Mouse (Mus musculus) lung, adult 2 months (tissue): ENCODE measurements around the gene Col4a2.

ENCODE experiments used
- CTCF ChIP-seq: fragments of 200-500 bp; IDR thresholded peaks from 2 replicates; pipeline ENCODE4 v1.5.1; 2011; ENCODE audit warnings: mild to moderate bottlenecking, low read length, control low read depth; ENCODE audit not compliant: insufficient read depth
- POLR2A ChIP-seq: fragments of 200-500 bp; IDR thresholded peaks from 2 replicates; pipeline ENCODE4 v1.6.1; 2011; ENCODE audit warnings: low read depth, mild to moderate bottlenecking, control low read depth, low read length, borderline replicate concordance; ENCODE audit errors: extremely low read depth

- TF ChIP-seq CTCF (no peak), POLR2A (no peak)
Observed at GRCm38 (mm10) chr8:11462641-11463040, 150.0 kb downstream of the Col4a2 start.
